Mouse (Mus musculus): Measurements from ENCODE around the gene Rab25. TPM values are rescaled to one million over a fixed set of nuclear protein-coding genes. Genes with fewer than 3 reads are reported as not detected.
"Not testable (repeated sequence)": the region's sequence is repeated elsewhere in the genome, so short reads cannot be mapped to it uniquely, and the experiment has no call there.

Gene Rab25
- polyA plus RNA-seq (2015; fragmentation: Nextera tagmentation; extraction: Ambion mirVana), result 33.1 and 36.4 TPM in 2 replicates

GRCm38 (mm10) chr3:88548180-88548917 is at the start of gene Rab25:
Gene Rab25, minus strand, starts transcription at chr3:88548300.
- Histone ChIP-seq H3K9ac (no peak within 1 kb of the TSS), H3K27me3 (no peaks in the 10 kb centered on the region), H3K9me3 (no peaks in the 10 kb centered on the region), H3K4me2 (peak within 1 kb of the TSS; percentile 47), H3K27ac (peak within 1 kb of the TSS; percentile 86), H3K36me3 (no peaks in the 10 kb centered on the region), H3K4me1 (peaks cover 27% of the 10 kb centered on the region), H3K4me3 (peak within 1 kb of the TSS; percentile 29)
- ATAC-seq (ENCODE audit: borderline replicate concordance, extremely low read depth, low FRiP score, low TSS enrichment), result no peak
- 37% methylated on average over 18 of the region's 18 CpGs for WGBS

- H3K27me3 ChIP-seq; H3K36me3 ChIP-seq; H3K4me3 ChIP-seq; H3K9me3 ChIP-seq; ATAC-seq (ENCODE audit: borderline replicate concordance, extremely low read depth, low FRiP score, low TSS enrichment); H3K27ac ChIP-seq; H3K9ac ChIP-seq; H3K4me2 ChIP-seq: not testable (repeated sequence)
- H3K4me1 ChIP-seq, result peaks cover 29% of the 10 kb centered on the region
- WGBS, result 75% methylated on average over 4 of the region's 4 CpGs
Observed at GRCm38 (mm10) chr3:88596547-88596946, 48.4 kb upstream of the Rab25 start.

GRCm38 (mm10) chr3:88593893-88594580 is 45.9 kb upstream of the Rab25 start:
- H3K4me3 ChIP-seq, result no peak overlapping the region
- H3K27me3 ChIP-seq, result no peaks in the 10 kb centered on the region
- no peak overlapping the region; the same call in 1 of the 2 replicates for H3K9ac ChIP-seq
- ATAC-seq (ENCODE audit: borderline replicate concordance, extremely low read depth, low FRiP score, low TSS enrichment), result 0 out of 2 replicates have a peak, but pooled peaks have one; percentile 48
- H3K27ac ChIP-seq, result peak overlapping the region; percentile 87
- H3K36me3 ChIP-seq, result no peaks in the 10 kb centered on the region
- H3K9me3 ChIP-seq, result no peaks in the 10 kb centered on the region
- H3K4me2 ChIP-seq, result peak overlapping the region; percentile 19
- peaks cover 46% of the 10 kb centered on the region for H3K4me1 ChIP-seq
- WGBS, result 24% methylated on average over 10 of the region's 10 CpGs

GRCm38 (mm10) chr3:88592942-88593576 is 45.0 kb upstream of the Rab25 start:
- peaks cover 46% of the 10 kb centered on the region for H3K4me1 ChIP-seq
- no peaks in the 10 kb centered on the region for H3K9me3 ChIP-seq
- 0 out of 2 replicates have a peak overlapping the region, but pooled peaks have one; percentile 14 for H3K4me3 ChIP-seq
- no peak overlapping the region for H3K9ac ChIP-seq
- H3K27me3 ChIP-seq, result no peaks in the 10 kb centered on the region
- peaks cover 8% of the 10 kb centered on the region for H3K36me3 ChIP-seq
- no peak for ATAC-seq (ENCODE audit: borderline replicate concordance, extremely low read depth, low FRiP score, low TSS enrichment)
- WGBS, result 59% methylated on average over 10 of the region's 10 CpGs
- H3K27ac ChIP-seq, result peak overlapping the region; percentile 85
- peak overlapping the region; percentile 33 for H3K4me2 ChIP-seq

GRCm38 (mm10) chr3:88591950-88592731 is 44.0 kb upstream of the Rab25 start:
- ATAC-seq (ENCODE audit: borderline replicate concordance, extremely low read depth, low FRiP score, low TSS enrichment), result no peak
- WGBS, result 20% methylated on average over 9 of the region's 9 CpGs
- no peak overlapping the region for H3K9ac ChIP-seq

GRCm38 (mm10) chr3:88591044-88591443 is 42.9 kb upstream of the Rab25 start:
- Histone ChIP-seq H3K4me3 (no peak overlapping the region), H3K27me3 (no peaks in the 10 kb centered on the region), H3K9ac (no peak overlapping the region), H3K4me2 (peak overlapping the region; percentile 6; the same call in 1 of the 2 replicates), H3K27ac (peak overlapping the region; percentile 85), H3K4me1 (peaks cover 59% of the 10 kb centered on the region), H3K36me3 (peaks cover 25% of the 10 kb centered on the region), H3K9me3 (no peaks in the 10 kb centered on the region)
- peak; percentile 44 for ATAC-seq (ENCODE audit: borderline replicate concordance, extremely low read depth, low FRiP score, low TSS enrichment)
- 26% methylated on average over 3 of the region's 3 CpGs for WGBS

More at GRCm38 (mm10) chr3:88591950-88592731, 44.0 kb upstream of the Rab25 start:
- H3K4me3 ChIP-seq, result no peak overlapping the region
- H3K4me2 ChIP-seq, result peak overlapping the region; percentile 33
- peaks cover 51% of the 10 kb centered on the region for H3K4me1 ChIP-seq
- H3K27ac ChIP-seq, result peak overlapping the region; percentile 85
- H3K36me3 ChIP-seq, result peaks cover 17% of the 10 kb centered on the region
- no peaks in the 10 kb centered on the region for H3K9me3 ChIP-seq
- no peaks in the 10 kb centered on the region for H3K27me3 ChIP-seq

- 21% methylated on average over 5 of the region's 5 CpGs for WGBS
- no peak overlapping the region for H3K4me3 ChIP-seq
- ATAC-seq (ENCODE audit: borderline replicate concordance, extremely low read depth, low FRiP score, low TSS enrichment), result no peak
- no peaks in the 10 kb centered on the region for H3K9me3 ChIP-seq
- no peaks in the 10 kb centered on the region for H3K27me3 ChIP-seq
- H3K36me3 ChIP-seq, result peaks cover 30% of the 10 kb centered on the region
- peak overlapping the region; percentile 14; the same call in 1 of the 2 replicates for H3K4me2 ChIP-seq
- H3K27ac ChIP-seq, result peak overlapping the region; percentile 85
- no peak overlapping the region for H3K9ac ChIP-seq
- H3K4me1 ChIP-seq, result peaks cover 59% of the 10 kb centered on the region
Observed at GRCm38 (mm10) chr3:88590246-88590645, 42.1 kb upstream of the Rab25 start.

GRCm38 (mm10) chr3:88586640-88587039 is 38.5 kb upstream of the Rab25 start:
- peaks cover 57% of the 10 kb centered on the region for H3K36me3 ChIP-seq
- ATAC-seq (ENCODE audit: borderline replicate concordance, extremely low read depth, low FRiP score, low TSS enrichment), result no peak
- WGBS, result 85% methylated on average over 5 of the region's 5 CpGs
- no peak overlapping the region for H3K9ac ChIP-seq
- H3K9me3 ChIP-seq, result no peaks in the 10 kb centered on the region
- peak overlapping the region; percentile 14; the same call in 1 of the 2 replicates for H3K27ac ChIP-seq
- peaks cover 30% of the 10 kb centered on the region for H3K4me1 ChIP-seq
- no peak overlapping the region for H3K4me3 ChIP-seq
- no peak overlapping the region for H3K4me2 ChIP-seq
- H3K27me3 ChIP-seq, result no peaks in the 10 kb centered on the region

- H3K4me3 ChIP-seq, result no peak overlapping the region
- H3K4me1 ChIP-seq, result peaks cover 22% of the 10 kb centered on the region; the same call in 1 of the 2 replicates
- H3K36me3 ChIP-seq, result peaks cover 64% of the 10 kb centered on the region
- 0 out of 2 replicates have a peak overlapping the region, but pooled peaks have one; percentile 4 for H3K4me2 ChIP-seq
- peak overlapping the region; percentile 74 for H3K27ac ChIP-seq
- peak; percentile 69; the same call in 1 of the 2 replicates for ATAC-seq (ENCODE audit: borderline replicate concordance, extremely low read depth, low FRiP score, low TSS enrichment)
- no peaks in the 10 kb centered on the region for H3K9me3 ChIP-seq
- H3K27me3 ChIP-seq, result no peaks in the 10 kb centered on the region
- no peak overlapping the region for H3K9ac ChIP-seq
- WGBS, result 71% methylated on average over 6 of the region's 6 CpGs
Observed at GRCm38 (mm10) chr3:88585769-88586168, 37.7 kb upstream of the Rab25 start.

GRCm38 (mm10) chr3:88579454-88580117 is 31.5 kb upstream of the Rab25 start:
- H3K27me3 ChIP-seq, result no peaks in the 10 kb centered on the region
- H3K4me3 ChIP-seq, result peak overlapping the region; percentile 88
- ATAC-seq (ENCODE audit: borderline replicate concordance, extremely low read depth, low FRiP score, low TSS enrichment), result peak; percentile 89

More at GRCm38 (mm10) chr3:88579454-88580117, 31.5 kb upstream of the Rab25 start:
- Histone ChIP-seq H3K27ac (peak overlapping the region; percentile 71), H3K4me1 (peaks cover 9% of the 10 kb centered on the region), H3K4me2 (peak overlapping the region; percentile 70), H3K36me3 (peaks cover 34% of the 10 kb centered on the region), H3K9me3 (no peaks in the 10 kb centered on the region), H3K9ac (peak overlapping the region; percentile 92)
- under 1% methylated on average over 34 of the region's 34 CpGs for WGBS

All from lung, embryonic 15.5 days (tissue).